Mouse (Mus musculus) adrenal gland (tissue): ENCODE data around the gene Olfm3.

ENCODE experiments used
- intact Hi-C: fragments of 180-260 bp; cut with DNase I; formaldehyde crosslinking; loops from one replicate; pipeline ENCODE4 v1.15.1; 2025

Olfm3 gene

GRCm38 (mm10) chr3:115064901-115065300 lies 161.0 kb downstream of the Olfm3 start:
- intact Hi-C loops, result no loop called here

DNA sequence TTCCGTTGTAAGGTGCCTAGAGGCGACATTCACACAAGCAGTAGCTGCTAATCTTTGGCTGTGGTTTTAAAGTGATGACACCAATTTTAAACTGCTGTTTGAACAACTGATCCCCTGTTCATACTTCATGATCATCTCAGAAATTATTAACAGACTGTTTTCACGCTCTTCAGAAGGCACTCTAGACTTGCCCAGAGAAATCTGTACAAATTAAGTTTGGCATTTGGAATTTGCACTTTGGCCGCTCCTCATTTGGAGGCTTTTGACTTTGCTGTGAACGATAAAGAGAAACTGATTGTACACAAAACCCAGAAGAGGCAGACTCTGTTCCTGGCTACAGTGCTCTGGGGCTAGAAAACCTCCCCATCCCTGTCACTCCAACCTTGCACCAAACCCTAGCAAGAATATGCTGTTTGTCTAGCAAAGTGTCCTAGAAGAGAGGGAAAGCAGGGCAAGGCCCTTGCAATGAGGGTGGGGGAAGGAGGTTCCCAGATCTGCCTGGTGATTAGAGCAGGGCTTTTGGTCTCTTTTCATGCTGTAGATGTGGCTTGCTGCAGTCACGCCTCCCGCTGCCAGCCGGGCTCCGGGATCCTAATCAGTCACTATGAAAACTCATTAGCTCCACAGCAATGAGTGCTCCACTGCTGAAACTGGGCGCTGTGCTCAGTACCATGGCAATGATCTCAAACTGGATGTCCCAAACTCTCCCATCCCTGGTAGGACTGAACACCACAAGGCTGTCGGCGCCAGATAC lies 176.7 kb downstream of the Olfm3 start:
- intact Hi-C loops, result no loop called here

DNA sequence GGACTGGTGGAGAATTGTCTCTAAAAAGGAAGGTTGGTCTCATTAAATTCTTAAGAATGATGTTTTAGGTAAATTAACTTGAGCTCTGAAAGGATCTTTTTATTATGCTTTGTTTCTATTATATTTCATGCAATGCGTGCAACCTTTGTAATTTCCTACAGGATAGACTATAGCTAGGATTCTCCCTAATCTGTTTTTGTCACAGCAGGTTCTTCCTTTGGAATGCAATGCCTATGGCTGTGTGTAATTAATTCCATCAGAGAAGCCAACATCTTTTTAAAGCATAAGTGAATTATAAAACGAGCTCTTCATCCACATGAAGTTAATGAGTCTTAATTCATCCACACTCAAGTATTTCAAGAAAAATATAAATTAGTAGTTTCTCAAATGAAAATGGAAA lies 177.5 kb downstream of the Olfm3 start:
- intact Hi-C loops, result no loop called here

DNA sequence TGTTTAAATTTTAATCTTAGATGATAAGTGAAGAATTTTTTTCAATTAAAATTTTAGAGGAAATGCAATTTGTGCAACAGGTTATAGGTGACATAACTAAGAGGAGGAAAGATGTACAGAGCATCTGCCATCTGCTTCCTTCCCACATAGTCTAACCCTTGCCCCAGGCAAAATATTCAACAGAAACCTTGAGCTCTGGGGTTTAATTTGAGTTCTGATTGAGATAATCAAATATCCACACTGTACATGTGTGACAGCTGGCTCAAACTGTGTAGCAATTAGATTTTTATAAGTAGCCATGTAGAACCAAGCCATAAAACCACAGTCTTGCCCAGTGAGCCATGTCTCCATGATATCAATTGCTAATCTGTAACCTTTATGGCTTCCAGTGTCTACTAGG lies 179.1 kb downstream of the Olfm3 start:
- intact Hi-C loops, result no loop called here

GRCm38 (mm10) chr3:115088281-115088680 lies 184.4 kb downstream of the Olfm3 start:
- intact Hi-C loops, result no loop called here

GRCm38 (mm10) chr3:115090670-115091069 lies 186.8 kb downstream of the Olfm3 start:
- intact Hi-C loops, result no loop called here

DNA sequence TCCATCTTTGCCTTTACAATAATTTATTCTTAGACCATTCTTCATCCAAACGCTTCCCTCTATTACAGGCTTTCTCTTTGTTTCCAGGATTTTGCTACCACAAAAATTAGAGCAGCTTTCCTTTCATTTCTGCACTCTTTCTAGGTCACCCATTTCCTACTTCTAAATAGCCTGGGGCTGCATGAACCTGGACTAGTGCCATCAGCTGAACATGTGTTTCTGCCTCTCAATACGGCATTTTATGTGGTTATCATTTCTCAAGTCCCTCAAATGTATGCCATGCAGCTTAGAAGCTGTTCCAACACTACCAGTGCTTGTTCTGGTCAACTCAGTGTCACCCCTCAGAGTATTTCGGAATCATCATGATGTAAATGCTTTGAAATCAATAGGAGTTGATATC lies 191.6 kb downstream of the Olfm3 start:
- intact Hi-C loops, result no loop called here

DNA sequence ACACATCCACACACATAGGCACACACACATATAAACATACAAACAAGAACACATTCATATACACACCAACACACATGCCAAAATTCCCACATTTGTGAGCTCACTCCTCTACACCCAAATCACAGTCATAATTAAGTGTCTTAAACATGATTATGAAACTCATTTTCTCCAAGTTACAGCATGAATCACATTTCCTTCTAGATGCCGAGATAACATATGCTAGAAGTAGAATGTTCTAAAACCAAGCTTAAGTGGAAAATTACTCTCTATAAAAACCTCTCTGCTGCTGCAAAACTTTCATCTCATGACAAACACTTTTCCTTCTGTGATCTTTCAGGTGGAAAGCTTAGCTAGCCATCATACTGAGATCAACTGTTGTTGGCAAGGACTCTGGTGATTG lies 195.7 kb downstream of the Olfm3 start:
- intact Hi-C loops, result no loop called here

DNA sequence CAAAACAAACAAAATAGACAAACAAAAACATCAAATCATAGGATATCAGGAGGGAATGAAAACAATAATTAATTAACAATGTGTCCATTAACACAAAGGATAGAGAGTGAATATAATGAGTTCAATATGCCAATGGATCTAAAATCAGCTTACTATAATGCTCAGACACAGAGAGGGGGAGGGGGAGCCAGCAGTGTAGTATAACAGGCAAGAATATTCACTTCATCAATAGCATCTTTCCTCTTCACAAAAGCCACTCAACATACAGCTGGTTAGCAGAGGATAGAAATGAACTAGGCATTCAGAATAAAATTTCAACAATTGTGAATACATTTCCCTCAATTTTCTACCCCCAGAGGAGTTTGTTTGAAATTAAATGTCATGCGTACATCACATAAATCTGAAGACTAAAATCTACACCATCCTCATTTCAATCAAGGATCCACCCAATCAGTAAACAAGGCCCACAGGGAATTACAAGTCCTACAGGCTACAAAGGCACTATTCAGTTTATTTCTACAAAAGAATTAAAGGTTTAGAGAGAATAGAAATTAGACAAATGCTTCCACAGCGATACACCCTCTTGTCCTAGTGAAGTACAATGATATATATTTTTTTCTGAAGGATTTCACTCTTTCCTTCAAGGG lies 200.4 kb downstream of the Olfm3 start:
- intact Hi-C loops, result no loop called here

DNA sequence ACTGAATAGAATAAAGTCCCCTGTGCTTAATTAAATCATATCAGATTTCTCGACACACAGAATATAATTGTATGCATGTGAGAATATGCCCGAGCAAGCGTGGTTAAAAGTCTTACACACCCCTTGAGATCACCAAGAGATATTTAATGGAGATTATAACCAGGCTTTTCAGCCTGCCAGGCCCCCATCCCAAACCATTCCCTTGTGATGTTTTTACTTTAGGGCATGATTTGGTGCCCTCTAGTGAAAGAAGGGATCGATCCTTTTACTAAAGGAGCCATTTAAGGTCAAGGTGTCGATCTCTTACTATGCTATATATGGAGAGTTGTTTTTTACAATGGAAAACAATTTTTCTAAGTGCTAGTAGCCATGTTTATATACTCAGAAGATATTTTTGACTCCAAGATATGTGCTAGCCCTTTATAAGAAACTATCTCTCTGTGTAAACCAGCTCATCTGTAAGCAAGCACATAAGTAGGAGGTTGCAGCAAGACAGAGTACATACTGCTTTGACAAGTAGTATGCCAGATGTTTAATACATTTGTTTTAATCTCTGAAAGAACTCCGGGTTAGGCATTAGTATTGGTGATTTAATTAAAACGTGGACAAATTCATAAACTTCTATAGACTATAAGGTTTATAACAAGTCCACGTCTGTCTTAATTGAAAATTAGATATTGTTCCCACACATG lies 201.1 kb downstream of the Olfm3 start:
- intact Hi-C loops, result no loop called here

GRCm38 (mm10) chr3:115145722-115146121 lies 241.8 kb downstream of the Olfm3 start:
- intact Hi-C loops, result no loop called here

DNA sequence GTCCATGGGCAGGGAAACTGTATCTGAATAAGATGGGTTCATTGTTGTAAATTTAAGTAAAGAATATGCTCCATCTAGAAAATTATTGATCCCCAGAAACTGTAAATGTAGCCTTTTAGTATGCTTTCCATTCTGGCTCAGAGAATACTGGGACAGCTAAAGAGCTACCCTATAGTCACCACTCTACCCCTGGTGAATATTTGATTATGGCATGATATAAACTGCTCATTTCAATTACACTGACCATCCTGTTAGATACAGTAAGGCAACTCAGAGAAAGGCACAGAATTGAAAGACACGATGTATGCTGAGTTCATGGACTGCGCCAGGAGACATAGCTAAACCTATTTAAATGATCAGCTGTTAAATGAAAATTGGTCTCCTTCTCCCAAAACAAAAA lies 242.4 kb downstream of the Olfm3 start:
- intact Hi-C loops, result no loop called here

DNA sequence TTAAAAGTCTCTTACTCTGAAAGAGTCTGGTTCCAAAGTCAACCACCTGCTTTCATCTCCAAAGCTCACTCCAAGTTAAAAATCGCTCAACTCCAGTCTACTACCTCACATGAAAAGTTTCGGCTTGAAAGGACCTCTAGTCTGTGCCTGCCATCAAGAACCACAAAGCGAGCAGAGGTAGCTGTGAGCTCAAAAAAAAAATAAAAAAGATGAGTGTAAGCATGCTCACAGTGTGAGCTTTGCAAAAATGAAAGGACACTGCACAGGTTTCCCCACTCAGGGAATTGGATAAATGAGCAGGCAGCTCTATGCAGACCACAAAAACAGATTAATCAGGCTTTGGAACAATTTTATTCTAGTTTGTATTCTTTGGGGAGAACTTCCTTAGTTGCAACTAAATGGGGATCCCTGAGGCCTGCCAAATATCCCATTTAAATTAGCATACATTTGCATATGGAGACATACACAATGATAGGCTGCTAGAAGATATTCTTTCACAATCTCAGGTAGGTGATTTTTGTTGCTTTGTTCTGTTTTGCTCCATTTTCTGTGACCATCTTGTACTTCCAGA lies 255.1 kb downstream of the Olfm3 start:
- intact Hi-C loops, result no loop called here

DNA sequence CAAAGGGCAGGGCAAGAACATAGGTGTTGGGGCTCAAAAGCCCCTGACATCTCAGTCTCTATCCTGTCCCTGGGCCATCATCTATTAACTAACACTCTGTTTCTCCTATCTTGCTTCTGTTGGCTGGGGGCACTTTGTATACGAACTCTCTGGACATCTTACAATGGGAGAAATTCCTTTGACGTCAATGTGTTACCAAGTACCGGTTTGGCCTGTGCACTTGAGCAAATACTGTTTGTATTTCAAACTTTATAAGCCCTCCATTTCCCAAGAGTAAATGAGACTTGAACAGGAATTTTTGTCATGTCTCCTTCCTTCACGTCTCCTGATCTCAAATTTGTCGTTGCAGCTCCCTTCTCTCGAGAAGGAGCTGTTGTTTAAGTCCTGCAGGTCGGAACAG lies 270.7 kb downstream of the Olfm3 start:
- intact Hi-C loops, result no loop called here
